Mouse (Mus musculus): ENCODE data around the gene Klhl22.

The Klhl22 gene

DNA sequence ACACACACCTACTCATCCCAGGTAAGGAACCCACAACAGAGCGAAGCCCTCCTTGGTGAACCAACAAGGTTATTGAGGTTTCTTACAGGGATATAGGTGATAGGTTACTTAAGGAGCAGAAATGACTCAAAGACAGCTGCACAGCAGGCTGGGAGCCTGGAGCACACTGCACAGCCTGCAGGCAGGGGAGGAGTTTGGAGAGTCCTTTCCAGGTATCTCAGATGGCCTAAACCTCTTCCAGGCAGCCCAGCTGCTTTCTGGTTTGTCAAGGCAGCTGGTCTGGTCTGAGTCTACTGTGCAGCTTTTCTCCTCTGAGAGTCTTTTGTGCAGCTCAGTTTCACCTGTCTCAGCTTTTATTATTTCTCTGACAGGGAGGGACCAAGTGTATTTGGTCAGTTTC, 1.7 kb upstream of the Klhl22 start:
- no peak for DNase-seq (ENCODE audit: low read depth, low spot score)

DNA sequence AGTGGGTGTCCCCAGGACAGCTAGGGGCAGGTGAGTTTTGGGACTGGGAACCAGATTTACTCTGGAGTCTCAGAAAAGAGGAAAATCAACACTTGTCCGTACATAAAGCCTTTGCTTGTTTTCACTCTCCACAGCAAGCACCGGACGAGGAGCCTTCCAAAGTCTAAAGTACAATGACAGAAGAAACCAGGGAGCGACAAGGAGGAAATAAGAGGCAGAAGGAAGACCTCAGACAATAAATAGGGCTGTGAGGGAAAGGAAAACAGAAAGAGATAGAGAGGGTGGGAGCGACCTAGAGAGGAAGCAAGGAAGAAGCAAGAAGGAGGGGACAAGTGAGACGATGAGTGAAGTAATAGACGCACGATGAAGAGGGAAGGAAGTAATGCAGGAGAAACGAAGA, 516 bp upstream of the Klhl22 start:
- no peak for DNase-seq (ENCODE audit: low read depth, low spot score)

DNA sequence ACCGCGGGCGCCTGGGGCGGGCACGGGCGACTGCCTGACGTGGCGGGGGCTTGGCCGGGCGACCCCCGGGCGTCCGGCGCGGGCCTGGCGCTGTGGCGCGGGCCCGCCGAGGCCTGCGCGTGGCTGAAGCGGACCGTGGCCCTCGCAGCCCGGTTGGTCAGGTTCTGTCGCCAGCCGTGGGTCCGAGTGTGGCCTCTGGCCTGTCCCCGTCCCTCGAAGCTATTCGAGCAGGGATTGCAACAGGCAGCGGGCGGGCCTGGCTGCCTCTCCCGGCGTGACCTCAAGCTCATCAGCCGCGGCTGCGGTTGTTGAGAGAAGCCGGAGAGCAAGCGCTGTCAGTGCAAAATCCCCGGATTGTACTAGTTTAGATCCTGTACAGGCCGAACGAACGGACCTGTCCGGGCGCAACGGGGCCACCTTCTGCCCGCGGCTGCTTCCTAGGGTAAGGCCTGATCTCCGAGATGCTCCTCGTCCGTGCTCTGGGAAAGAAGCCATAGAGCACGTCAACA, 449 bp downstream of the Klhl22 start:
- no peak for DNase-seq (ENCODE audit: low read depth, low spot score)

DNA sequence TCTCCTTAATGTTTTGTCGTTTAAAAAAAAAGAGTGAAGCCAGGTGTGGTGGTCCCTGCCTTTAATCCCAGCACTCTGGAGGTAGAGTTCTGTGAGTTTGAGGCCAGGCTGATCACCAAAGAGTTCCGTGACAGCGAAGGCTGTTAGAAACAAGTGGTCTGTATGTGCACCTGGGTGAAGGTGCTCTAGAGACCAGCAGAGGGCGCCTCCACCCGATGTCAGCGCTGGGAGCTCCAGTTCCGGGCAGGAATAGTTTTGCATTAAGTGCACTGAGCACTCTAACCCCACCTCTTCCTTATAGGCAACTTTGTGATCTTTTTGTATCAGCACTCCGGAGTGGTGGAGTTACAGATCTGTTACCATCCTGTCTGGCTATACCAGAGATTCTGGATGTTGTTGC, 1.2 kb downstream of the Klhl22 start:
- no peak for DNase-seq (ENCODE audit: low read depth, low spot score)

DNA sequence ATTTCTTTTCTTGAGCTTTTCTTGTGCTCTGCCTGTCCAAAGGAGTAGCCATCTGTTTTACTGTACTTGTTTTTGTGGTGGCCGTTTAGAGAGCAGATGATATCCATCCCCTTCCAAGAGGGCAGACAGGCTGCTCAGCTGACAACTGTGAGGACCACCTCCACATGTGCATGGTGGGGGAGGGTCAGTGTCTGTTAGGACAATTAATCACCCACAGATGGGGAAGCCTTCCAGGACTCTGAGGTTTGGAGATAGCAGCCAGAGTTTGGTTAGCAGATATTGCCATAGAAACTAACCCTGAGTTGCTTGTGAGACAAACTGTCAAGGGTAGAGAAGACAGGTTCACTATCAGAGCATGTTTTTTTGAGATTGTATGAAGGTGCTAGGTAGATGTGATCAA, 1.7 kb downstream of the Klhl22 start:
- DNase-seq (ENCODE audit: low read depth, low spot score), result no peak

DNA sequence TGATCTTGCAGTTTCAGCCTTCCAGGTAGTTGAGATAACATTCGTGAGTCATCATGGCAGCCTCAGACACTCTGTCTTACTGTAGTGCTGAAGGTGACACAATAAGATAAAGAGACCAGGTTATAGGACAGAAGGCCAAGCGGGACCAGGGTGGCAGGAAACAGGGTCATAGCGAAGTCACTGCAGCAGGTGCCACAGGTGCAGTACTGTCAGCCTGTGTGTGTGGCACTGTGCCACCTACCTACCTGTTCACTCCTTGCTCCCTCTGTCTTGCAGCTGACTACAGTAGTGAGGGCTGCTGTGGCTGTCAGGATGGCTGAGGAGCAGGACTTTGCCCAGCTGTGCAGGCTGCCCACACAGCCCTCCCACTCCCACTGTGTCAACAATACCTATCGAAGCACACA, 4.7 kb downstream of the Klhl22 start:
- DNase-seq (ENCODE audit: low read depth, low spot score), result no peak

DNA sequence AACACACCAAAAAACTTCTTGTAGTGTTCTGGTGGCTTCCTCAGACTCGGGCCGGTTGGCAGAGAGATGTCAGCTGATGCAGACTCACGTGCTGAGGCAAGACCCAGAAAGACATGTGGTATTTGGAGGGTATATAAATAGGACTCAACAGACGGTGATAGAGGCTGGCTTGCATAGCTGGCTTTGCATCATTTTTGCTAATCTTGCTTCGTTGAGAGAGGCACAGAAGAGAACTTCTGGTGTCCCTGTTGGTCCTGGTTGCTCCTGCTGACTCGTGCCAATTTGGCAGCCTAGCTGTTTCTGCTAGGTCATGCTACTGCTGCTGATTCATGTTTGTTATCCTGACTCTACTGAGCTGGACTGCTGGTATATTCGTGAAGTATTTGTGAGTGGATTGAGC, 9.4 kb downstream of the Klhl22 start:
- no peak for DNase-seq (ENCODE audit: low read depth, low spot score)

DNA sequence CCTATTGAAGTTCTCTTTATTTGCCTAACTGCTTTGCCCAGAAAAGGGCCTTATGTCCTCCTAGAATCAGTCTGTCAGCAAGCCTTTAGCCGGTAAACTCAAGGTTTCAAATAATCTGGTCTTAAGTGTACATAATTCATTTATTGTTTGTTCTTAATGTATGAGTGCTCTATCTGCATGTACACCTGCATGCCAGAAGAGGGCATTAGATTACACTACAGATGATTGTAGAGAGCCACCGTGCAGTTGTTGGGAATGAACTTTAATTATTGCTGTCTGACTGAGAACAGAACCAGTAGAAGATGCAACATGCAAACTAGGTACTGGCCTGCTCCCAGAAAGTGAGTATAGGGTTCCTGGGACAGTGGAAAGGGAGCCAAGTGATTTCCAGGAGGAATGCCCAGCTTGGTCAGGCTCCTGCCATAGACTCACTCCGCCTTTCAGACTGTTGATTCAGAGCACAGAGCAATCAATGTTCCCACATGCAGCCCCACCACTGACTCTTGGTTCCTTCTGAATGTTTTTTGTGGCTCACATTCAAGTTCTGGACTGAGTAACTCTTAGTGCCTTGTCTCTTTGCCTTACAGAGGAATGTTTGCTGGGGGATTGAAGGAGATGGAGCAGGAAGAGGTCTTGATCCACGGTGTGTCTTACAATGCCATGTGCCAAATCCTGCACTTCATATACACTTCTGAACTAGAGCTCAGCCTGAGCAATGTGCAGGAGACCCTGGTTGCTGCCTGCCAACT, 11.9 kb downstream of the Klhl22 start:
- DNase-seq (ENCODE audit: low read depth, low spot score), result no peak

DNA sequence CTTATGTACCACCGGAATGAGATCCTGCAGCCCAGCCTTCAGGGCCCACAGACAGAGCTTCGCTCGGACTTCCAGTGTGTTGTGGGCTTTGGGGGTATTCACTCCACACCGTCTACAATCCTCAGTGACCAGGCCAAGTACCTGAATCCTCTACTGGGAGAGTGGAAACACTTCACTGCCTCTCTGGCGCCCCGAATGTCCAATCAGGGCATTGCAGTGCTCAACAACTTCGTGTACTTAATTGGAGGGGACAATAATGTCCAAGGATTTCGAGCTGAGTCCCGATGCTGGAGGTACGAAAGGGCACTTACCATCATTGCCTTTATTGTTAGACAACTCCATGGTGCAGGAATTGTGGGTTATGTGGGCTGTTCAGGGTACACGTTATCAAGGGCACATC, 17.4 kb downstream of the Klhl22 start:
- no peak for DNase-seq (ENCODE audit: low read depth, low spot score)

DNA sequence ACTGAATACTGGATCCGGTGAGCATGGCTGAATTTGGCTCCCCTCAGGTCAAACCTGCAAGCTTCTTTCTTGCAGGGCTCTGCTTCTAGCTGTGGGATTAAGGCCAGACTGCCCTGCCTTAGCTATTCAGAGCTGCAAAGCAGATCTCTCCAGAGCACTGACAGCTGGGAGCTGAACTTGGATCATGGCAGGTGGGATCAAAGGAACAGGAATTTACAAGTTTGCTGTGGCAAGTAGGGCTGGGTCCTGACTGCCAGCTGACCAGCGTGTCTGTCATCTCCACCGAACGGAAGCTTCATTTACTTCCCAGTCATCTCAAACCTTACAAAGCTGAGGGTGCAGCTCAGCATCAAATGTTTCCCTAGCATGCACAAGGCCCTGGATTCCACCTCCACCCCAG, 18.8 kb downstream of the Klhl22 start:
- no peak for DNase-seq (ENCODE audit: low read depth, low spot score)

DNA sequence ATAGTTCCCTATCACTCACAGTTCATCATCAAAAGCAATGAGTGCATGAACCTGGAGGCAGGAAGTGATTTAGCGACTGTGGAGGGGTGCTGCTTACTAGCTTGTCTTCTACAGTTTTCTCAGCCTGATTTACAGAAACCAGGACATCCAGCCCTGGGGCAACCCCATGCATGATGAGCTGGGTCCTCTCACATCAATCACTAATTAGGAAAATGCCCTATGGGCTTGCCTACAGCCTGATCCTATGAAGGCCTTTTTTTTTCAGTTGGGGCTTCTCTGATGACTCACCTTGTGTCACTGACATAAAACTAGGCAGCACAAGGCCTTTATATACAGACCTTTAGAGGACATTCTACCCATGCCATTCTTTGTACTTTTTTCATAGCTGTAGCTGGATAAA, 20.3 kb downstream of the Klhl22 start:
- DNase-seq (ENCODE audit: low read depth, low spot score), result no peak

DNA sequence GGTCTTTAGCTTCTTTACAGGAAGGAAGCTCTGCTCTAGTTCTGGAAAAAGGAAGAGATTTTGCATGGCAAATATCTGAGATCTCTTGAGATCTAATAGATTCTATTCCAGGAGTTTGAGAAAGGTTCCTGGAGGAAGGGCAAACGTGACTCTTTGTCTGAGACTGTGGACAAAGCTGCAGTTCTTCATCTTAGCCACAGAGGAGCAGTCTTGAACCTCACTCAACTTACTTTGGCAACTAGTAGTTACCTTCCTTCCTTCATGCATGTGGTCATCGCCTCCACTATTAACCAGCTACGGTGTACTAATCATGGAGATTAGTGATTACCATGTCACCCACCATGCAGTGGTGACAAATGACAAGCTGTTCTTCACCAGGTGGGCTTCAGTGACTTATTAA, 25.9 kb downstream of the Klhl22 start:
- DNase-seq (ENCODE audit: low read depth, low spot score), result no peak

DNA sequence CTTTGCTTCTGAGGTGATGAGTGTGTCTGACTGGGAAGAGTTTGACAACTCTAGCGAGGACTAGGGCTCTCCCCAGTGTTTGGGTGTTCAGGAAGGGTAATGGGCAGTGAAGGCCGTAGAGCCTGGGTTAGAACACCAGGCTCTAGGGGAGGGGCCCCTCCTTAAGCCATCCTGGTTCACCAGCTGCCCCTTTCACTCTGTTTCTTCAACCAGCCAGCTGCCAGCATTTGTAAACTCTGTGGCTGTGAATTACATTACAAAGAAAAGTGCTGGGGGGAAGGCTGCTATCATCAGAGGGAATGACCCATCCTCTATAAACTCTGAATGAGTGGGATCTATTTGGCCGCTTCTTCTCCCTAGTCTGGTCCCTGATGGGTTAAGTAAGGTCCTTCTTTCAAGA, 33.3 kb downstream of the Klhl22 start:
- DNase-seq (ENCODE audit: low read depth, low spot score), result no peak

DNA sequence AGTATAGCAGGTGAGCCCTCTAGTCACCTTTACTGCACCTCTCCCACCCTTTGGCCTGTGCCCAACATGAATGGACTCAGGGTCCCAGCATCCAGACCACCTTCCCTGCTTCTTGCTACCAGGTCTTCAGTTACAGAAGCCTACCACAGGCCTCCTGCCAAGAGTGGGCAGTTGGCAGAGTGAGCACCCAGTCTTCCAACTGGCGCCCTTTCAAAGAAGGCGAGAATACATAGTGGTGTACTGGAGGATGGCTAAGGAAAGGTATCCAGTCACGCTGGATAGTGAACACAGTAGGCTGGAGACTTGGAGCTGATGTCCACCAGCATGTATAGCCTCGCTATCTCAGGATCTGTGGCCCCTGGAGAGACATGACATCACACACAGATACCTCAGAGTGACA, 34.6 kb downstream of the Klhl22 start:
- no peak for DNase-seq (ENCODE audit: low read depth, low spot score)

DNA sequence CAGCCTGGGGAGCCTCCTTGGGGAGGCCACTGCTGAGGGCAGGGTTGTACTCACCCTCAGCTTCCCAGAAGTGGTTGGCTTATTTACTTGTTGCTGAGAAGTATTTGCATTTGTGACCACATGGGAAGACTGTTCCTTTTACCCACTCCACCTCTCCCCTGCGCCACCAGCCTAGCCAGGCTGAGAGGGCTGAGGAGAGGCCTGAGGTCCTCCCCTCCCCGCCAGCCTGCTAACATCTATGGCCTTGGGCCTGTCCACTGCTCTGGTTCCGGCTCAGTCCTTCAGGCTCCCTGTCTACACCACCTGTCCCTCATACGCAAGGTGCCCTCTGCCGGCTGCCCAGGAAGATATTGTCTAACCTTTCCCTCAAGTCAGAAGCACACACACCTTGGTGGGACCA, 36.2 kb downstream of the Klhl22 start:
- no peak for DNase-seq (ENCODE audit: low read depth, low spot score)

DNA sequence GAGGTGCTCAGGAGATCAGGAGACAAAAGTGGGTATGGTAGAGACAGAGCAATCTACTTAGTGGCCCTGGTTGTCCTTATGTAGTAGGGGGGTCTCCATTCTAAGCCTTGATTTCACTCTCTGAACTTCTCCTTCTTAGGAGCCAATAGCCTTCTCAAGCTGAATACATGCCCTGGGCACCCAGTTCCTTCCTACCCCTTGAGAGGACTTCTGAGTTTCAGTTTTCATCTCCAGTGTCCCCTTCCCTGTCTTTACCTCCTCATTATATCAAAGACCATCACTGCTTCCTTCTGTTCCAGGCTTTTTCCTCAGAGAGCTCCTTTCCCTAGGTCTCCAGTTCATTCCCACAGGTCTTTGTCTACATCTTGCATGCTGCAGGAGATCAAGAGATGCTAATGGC, 37.1 kb downstream of the Klhl22 start:
- DNase-seq (ENCODE audit: low read depth, low spot score), result no peak

DNA sequence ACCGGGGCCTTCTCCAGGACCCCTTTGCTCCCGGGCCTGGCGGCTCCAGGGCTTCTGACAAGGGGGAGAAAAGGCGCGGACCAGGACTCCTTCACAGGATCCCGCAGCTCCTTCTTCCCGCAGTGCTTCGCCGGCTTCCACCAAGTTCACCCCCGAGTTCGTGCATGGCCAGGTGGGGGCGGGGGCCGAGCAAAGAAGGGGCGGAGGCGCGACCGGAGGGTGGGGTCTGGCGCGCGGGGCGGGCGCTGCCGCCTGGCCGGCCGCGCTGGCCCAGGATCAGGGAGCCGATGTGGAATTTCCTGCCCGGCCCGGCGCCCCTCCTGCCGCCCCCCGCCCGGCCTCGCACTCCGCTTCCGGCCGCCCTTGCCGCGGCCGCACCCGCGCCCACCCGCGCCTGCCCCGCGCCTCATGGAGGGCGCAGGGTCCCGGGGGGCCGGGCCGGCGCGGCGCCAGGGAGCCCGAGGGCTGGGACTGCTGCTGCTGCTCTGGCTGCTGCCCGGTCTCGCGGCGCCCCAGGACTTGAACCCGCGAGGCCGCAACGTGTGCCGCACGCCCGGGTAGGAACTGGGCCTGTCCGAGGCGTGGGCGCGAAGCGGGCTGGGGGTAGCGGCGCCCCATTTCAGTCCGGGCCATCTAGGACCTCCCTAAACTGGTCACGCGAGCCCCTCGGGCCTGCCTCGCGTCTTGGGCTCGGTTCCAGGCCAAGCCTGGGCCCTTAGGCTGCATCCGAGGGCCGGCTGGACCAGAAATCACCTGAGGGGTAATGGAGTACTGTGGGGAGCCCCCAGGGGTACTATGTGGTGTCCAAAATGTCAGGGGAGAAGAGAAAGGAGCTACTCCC, 37.8 kb downstream of the Klhl22 start, which contains the start of gene Scarf2:
Gene Scarf2, plus strand, starts transcription at position 312 of the 841 bp plus-strand sequence.
- no peak for DNase-seq (ENCODE audit: low read depth, low spot score)

DNA sequence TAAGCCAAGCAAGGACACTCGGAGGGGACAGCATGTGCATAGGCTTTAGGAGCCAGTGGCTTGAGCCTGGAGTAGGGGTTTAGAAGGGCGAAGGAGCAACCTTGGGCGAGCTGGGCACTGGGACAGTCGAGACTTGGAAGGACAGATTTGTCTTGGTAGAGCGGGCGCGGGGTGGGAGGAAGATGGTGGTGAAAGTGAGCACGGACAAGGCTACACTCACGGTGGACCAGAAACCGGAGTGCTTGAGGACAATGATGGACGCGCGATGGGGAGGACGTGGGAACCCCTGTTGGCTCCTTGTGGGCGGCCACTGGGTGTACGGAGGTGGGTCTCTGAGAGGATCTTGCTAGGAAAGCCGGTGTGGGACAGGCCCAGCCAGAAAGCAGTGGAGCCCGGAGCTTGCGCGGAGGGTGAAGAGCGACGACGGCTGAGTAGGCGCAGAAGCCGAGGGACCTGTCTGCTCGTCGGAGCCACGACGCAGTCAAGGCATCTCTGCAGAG, 38.4 kb downstream of the Klhl22 start:
- DNase-seq (ENCODE audit: low read depth, low spot score), result no peak

DNA sequence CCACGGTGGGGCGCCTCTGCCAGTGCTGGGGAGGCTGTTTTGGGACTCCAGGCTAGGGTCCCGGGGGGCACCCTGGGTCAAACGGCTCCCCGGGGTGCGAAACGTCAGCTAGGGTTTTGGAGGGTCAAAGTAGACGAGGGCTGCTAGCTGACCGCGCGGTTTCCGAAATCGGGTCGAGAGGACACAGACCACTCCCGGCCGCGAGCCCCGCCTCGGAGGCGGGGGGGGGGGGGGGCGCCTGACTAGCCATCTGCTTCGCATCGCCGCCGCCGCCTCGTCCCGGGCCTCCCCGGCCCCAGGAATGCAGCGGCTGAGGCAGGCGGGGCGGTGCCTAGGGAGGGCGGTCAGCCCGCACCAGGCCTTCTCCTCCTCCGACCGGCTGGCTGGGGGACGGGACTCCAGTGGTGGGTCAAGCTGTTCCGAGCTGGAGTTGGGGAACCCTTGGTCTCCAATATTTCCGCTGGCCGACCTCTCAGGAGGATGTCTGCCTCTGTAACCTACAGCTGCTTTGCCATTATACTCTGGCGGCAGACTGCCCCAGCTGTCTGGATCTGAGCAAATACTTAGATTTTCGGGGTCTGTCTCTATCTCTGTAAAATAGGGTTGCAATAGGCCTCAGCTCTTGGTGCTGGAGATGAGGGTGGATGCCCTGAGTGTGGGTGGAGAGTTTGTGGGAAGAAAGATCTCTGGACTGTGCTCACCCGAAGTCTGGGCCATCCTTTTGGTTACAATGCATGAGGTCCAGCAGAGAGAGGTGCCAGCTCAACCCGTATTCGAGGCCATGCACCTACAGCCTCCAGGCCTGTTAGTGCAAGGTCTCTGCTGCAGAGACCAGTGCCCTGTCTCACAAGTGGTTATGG, 39.1 kb downstream of the Klhl22 start:
- DNase-seq (ENCODE audit: low read depth, low spot score), result no peak

DNA sequence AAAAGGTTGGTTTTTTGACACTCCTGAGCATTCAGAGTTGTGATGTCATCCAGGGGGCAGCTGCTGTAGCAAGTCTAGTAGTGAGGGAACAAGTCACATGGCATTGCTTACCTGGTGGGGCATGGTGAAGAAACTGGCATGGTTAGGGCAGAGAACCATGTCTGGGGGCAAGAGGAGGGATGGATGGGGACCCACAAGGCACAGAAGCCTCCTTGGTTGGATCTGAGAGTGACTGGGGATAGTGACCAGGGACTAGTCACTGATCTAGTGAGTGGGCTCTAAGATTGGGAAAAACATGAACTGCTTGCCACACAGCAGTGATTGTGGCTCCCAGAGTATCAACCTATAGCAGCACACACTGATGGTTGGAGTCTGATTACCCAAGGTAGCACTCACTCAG, 40.2 kb downstream of the Klhl22 start:
- no peak for DNase-seq (ENCODE audit: low read depth, low spot score)

DNA sequence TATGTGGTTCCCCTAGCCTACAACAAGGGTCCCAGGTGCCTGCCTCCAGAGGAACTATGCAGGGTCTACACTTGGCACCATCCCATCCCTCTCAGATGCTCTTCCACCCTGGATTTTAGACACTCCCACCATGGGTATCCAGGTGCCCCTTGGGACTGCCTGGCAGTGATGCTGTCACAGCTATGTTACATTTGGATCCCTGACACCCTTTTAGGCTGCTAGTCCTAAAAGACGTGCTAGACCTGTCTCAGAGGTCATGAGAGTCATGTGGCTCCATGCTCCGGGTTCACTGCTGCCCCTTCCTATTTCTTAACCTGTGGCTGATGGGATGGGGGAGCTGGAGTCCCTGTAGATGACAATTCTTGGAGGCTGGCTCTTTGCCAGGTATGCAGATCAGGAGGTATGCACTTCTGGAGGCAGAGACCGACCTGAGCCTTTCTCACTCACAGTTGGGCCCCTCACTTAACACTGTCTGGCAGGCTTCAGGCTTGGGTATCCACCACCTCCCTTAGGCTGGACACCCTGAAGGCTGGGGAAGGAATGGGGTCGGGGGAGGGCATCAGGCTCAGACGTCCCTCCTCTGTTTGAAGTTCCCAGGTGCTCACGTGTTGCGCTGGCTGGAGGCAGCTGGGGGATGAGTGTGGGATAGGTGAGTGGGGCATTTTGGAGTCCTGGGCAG, 42.5 kb downstream of the Klhl22 start:
- no peak for DNase-seq (ENCODE audit: low read depth, low spot score)
